Mouse (Mus musculus): ENCODE results near the gene Neu3. TPM values are rescaled to one million over a fixed set of nuclear protein-coding genes. Genes with fewer than 3 reads are reported as not detected.

Neu3 gene
- total and polyA plus RNA-seq, 3 experiments, result 8.5 to 11.5 (median 11.0) TPM

- in situ Hi-C loops (cut with MboI; ENCODE audit: low pct_ligation_motif_present, low pct_unique_long_range_greater_than_20kb, low sequenced_read_pairs) (loop anchor here (5.0 kb wide), 2 partner anchors 135 to 180 kb away; no protein-coding TSS in a partner anchor), dilution Hi-C loops (cut with MboI; ENCODE audit: extremely low pct_ligation_motif_present, extremely low pct_unique_long_range_greater_than_20kb, low sequenced_read_pairs) (no loop called here)
- no peak overlapping the region for H3K4me3 ChIP-seq (replicated peaks in 1 of 3; ENCODE audit: low read depth in 2 of 3, low read length in 2 of 3, poor library complexity in 1 of 3)
- no peaks in the 10 kb centered on the region for H3K36me3 ChIP-seq (replicated peaks in 1 of 2; ENCODE audit: control insufficient read depth in 1 of 2, insufficient read depth in 1 of 2, low read length in 1 of 2)
- H3K4me1 ChIP-seq (ENCODE audit: control insufficient read depth in 1 of 2, insufficient read depth in 2 of 2), result peaks cover 15 to 41% of the 10 kb centered on the region in 2 experiments
- no peak overlapping the region for H3K4me2 ChIP-seq (ENCODE audit: insufficient read depth, low read depth, poor library complexity, severe bottlenecking)
- H3K27ac ChIP-seq (ENCODE audit: insufficient read depth, low read depth), result no peak overlapping the region
- no peak for TF ChIP-seq PAX5 (IDR thresholded peaks at IDR 0.05; ENCODE audit: low read length)
- no peak for TF ChIP-seq MAX (IDR thresholded peaks at IDR 0.05; ENCODE audit: low read length)
- no peaks in the 10 kb centered on the region for H3K27me3 ChIP-seq (replicated peaks)
- no peaks in the 10 kb centered on the region for H3K79me2 ChIP-seq (replicated peaks; ENCODE audit: control insufficient read depth, extremely low read depth, insufficient read depth, poor library complexity, severe bottlenecking)
- no peak for DNase-seq (ENCODE audit: extremely low read depth)
- no peak overlapping the region for H3K9ac ChIP-seq (ENCODE audit: insufficient read depth, low read depth)
- H3K9me3 ChIP-seq (replicated peaks; ENCODE audit: low read length), result peaks cover 22% of the 10 kb centered on the region
Observed at GRCm38 (mm10) chr7:99797261-99797660, 31.0 kb downstream of the Neu3 start.

- Histone ChIP-seq H3K4me2 (ENCODE audit: insufficient read depth, low read depth, poor library complexity, severe bottlenecking) (no peak overlapping the region), H3K9me3 (replicated peaks; ENCODE audit: low read length) (peaks cover 22% of the 10 kb centered on the region), H3K4me3 (replicated peaks in 1 of 3; ENCODE audit: low read depth in 2 of 3, low read length in 2 of 3, poor library complexity in 1 of 3) (no peak overlapping the region), H3K36me3 (replicated peaks in 1 of 2; ENCODE audit: control insufficient read depth in 1 of 2, insufficient read depth in 1 of 2, low read length in 1 of 2) (no peaks in the 10 kb centered on the region), H3K9ac (ENCODE audit: insufficient read depth, low read depth) (no peak overlapping the region), H3K27ac (ENCODE audit: insufficient read depth, low read depth) (no peak overlapping the region), H3K4me1 (ENCODE audit: control insufficient read depth in 1 of 2, insufficient read depth in 2 of 2) (peaks cover 15 to 41% of the 10 kb centered on the region in 2 experiments), H3K79me2 (replicated peaks; ENCODE audit: control insufficient read depth, extremely low read depth, insufficient read depth, poor library complexity, severe bottlenecking) (no peaks in the 10 kb centered on the region), H3K27me3 (replicated peaks) (no peaks in the 10 kb centered on the region)
- in situ Hi-C loops (cut with MboI; ENCODE audit: low pct_ligation_motif_present, low pct_unique_long_range_greater_than_20kb, low sequenced_read_pairs), result loop anchor here (5.0 kb wide), 2 partner anchors 134 to 179 kb away; no protein-coding TSS in a partner anchor
- no peak for DNase-seq (ENCODE audit: extremely low read depth)
- no peak for TF ChIP-seq IRF4 (IDR thresholded peaks at IDR 0.05; ENCODE audit: low read depth, low read length)
- dilution Hi-C loops (cut with MboI; ENCODE audit: extremely low pct_ligation_motif_present, extremely low pct_unique_long_range_greater_than_20kb, low sequenced_read_pairs), result no loop called here
Observed at GRCm38 (mm10) chr7:99796471-99796870, 31.7 kb downstream of the Neu3 start.

- dilution Hi-C loops (cut with MboI; ENCODE audit: extremely low pct_ligation_motif_present, extremely low pct_unique_long_range_greater_than_20kb, low sequenced_read_pairs), result no loop called here
- Histone ChIP-seq H3K4me1 (ENCODE audit: control insufficient read depth in 1 of 2, insufficient read depth in 2 of 2) (peaks cover 15 to 41% of the 10 kb centered on the region in 2 experiments), H3K9me3 (replicated peaks; ENCODE audit: low read length) (peaks cover 23% of the 10 kb centered on the region), H3K9ac (ENCODE audit: insufficient read depth, low read depth) (no peak overlapping the region), H3K79me2 (replicated peaks; ENCODE audit: control insufficient read depth, extremely low read depth, insufficient read depth, poor library complexity, severe bottlenecking) (no peaks in the 10 kb centered on the region), H3K36me3 (replicated peaks in 1 of 2; ENCODE audit: control insufficient read depth in 1 of 2, insufficient read depth in 1 of 2, low read length in 1 of 2) (no peaks in the 10 kb centered on the region), H3K27me3 (replicated peaks) (no peaks in the 10 kb centered on the region), H3K4me3 (replicated peaks in 1 of 3; ENCODE audit: low read depth in 2 of 3, low read length in 2 of 3, poor library complexity in 1 of 3) (peak overlapping the region in 1 of 3 experiments; percentile 7), H3K27ac (ENCODE audit: insufficient read depth, low read depth) (0 out of 2 replicates have a peak overlapping the region, but pooled peaks have one; percentile 2), H3K4me2 (ENCODE audit: insufficient read depth, low read depth, poor library complexity, severe bottlenecking) (peak overlapping the region; percentile 47)
- DNase-seq (ENCODE audit: extremely low read depth), result peak; percentile 95
- in situ Hi-C loops (cut with MboI; ENCODE audit: low pct_ligation_motif_present, low pct_unique_long_range_greater_than_20kb, low sequenced_read_pairs), result loop anchor here (5.0 kb wide), 2 partner anchors 133 to 178 kb away; no protein-coding TSS in a partner anchor
- TF ChIP-seq MAFK (IDR thresholded peaks at IDR 0.05; ENCODE audit: insufficient replicate concordance, low read length) (no peak), ETS1 (conservative IDR thresholded peaks at IDR 0.05; ENCODE audit: low read depth, low read length) (peak; percentile 44; the same call in 1 of the 2 replicates), TCF12 (IDR thresholded peaks at IDR 0.05; ENCODE audit: low read depth, low read length) (peak; percentile 69; the same call in 1 of the 2 replicates), MXI1 (IDR thresholded peaks at IDR 0.05; ENCODE audit: low read depth, low read length) (0 out of 2 replicates have a peak, but pooled peaks have one; percentile 40), MAZ (IDR thresholded peaks at IDR 0.05; ENCODE audit: low read depth, low read length) (peak; percentile 58; the same call in 1 of the 2 replicates), ZC3H11A (IDR thresholded peaks at IDR 0.05; ENCODE audit: low read depth, low read length) (no peak), POLR2A (IDR thresholded peaks at IDR 0.05; ENCODE audit: low read depth, low read length) (no peak), E2F4 (IDR thresholded peaks at IDR 0.05; ENCODE audit: insufficient replicate concordance, low read depth, low read length) (no peak), SIN3A (IDR thresholded peaks at IDR 0.05; ENCODE audit: low read length) (peak; percentile 60; the same call in 1 of the 2 replicates), USF1 (IDR thresholded peaks at IDR 0.05; ENCODE audit: low read depth, low read length) (no peak), CHD1 (IDR thresholded peaks at IDR 0.05; ENCODE audit: low read depth, low read length) (no peak), SMC3 (IDR thresholded peaks at IDR 0.05; ENCODE audit: low read depth, low read length) (no peak), MYC (IDR thresholded peaks at IDR 0.05; ENCODE audit: low read depth, low read length) (0 out of 2 replicates have a peak, but pooled peaks have one; percentile 41), IRF4 (IDR thresholded peaks at IDR 0.05; ENCODE audit: low read depth, low read length) (0 out of 2 replicates have a peak, but pooled peaks have one; percentile 10), UBTF (IDR thresholded peaks at IDR 0.05; ENCODE audit: low read depth, low read length) (no peak), CHD2 (IDR thresholded peaks at IDR 0.05; ENCODE audit: low read length) (no peak), CTCF (conservative IDR thresholded peaks at IDR 0.05 in 1 of 2, IDR thresholded peaks at IDR 0.05 in 1 of 2; ENCODE audit: low read depth in 2 of 2, low read length in 2 of 2) (no peak), ELF1 (IDR thresholded peaks at IDR 0.05; ENCODE audit: low read depth, low read length) (no peak), HCFC1 (IDR thresholded peaks at IDR 0.05; ENCODE audit: low read depth, low read length) (no peak; the same call in 1 of the 2 replicates), ZNF384 (IDR thresholded peaks at IDR 0.05; ENCODE audit: low read depth, low read length) (no peak), TBP (conservative IDR thresholded peaks at IDR 0.05; ENCODE audit: low read depth, low read length) (0 out of 2 replicates have a peak, but pooled peaks have one; percentile 39), JUN (IDR thresholded peaks at IDR 0.05; ENCODE audit: insufficient read depth, low read depth, low read length) (peak; percentile 87)
Observed at GRCm38 (mm10) chr7:99795192-99795981, 32.8 kb downstream of the Neu3 start.

Measured in CH12.LX (cell line).